Mouse (Mus musculus): ENCODE data around the gene RPS10-NUDT3. TPM values are rescaled to one million over a fixed set of nuclear protein-coding genes. Genes with fewer than 3 reads are reported as not detected.

The RPS10-NUDT3 gene
- not detected for total RNA-seq (2018; cell fraction: chromatin; rRNA removed)
- total RNA-seq (2018; cell fraction: cytosol; rRNA removed): under 1 TPM in 2 of 26 experiments, not detected in 24; 0.18 TPM
- not detected for total RNA-seq (2018; cell fraction: nucleus; rRNA removed)
- polyA plus RNA-seq (2018): not detected in 3 replicates

DNA sequence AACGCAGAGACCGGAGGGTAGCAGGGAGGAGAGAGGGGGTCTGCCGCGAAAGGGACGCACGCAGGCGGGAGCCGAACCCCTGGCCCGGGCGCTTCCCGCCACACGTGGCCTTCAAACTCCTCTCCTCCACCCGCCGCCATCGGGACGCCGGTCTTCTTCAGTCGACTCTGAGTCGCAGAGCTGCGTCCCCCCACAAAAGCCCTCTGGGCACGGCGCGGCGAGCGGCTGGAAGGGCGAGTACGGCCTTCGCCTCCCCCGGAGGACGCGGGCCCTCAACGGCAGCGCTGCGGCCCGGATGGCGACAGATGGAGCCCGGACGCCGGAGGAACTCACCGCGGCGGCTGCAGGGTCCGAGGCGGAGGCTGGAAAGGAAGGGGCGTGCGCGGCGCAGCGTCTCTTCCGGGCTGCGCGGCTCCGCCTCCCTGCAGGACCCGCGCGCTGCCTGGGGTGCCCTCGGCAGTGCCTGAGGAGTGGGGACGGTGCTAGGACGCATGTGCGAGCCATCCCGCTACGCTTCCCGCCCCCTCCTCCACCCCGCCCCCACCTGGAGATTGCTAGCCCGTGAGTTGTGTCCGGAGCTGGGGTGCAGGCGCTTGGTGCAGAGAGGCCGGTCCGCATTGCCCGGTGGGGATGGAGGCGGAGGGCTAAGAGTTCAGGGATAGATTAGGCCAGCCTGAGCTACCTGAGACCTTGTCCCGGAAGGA is at the start of gene RPS10-NUDT3:
RPS10-NUDT3 (minus strand) TSS at position 352 of the 704 bp plus-strand sequence.
- 1% methylated on average over 69 of the region's 72 CpGs for WGBS (ENCODE audit: missing documents)
- Histone ChIP-seq H3K36me3 (ENCODE audit: inconsistent target) (peaks cover 37% of the 10 kb centered on the region), H3K79me2 (ENCODE audit: inconsistent target) (peaks cover 33% of the 10 kb centered on the region), H3K4me3 (ENCODE audit: inconsistent target) (peak within 1 kb of the TSS; percentile 83), H3K27ac (peak within 1 kb of the TSS; percentile 46)

DNA sequence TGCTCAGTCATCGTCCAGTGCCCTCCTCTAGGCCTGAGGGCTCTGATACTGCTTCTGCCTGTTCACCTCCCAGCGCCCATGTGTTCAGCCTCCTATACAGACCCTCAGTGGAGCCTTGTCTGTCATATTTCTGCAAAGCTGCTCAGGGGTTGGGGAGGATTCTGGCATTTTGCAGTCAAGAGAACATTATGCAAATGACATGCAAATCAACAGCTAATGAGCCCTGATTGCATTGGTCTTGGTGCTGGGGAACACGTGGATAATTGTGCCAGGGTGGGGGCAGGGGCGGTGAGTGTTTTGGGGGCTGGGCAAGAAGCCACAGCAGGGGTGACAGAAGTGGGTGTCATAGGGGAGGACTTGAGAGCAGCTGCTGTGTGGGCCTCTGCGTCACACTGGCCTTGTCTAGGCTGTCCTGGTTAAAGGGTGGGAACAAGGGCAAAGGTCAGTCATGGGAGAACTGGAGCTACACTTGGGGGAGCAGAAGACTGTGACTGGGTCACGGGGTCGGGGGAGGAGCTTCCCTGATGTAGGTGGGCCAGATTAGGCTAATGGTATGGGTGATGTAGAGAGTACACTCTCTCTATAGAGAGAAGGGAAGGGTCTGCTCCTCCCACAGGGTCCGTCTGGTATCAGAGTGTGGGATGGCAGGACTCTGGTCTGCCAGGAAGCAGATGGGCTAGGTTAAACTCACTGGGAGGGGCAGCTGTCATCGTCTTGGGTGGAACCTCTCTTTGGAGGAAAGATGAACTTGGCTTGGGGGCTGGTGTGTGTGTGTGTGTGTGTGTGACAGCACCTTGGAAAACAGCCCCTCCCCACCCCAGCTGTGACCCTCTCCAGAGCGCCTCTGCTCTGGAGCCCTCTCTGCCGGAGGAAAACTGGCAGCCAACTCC is 44.1 kb upstream of the RPS10-NUDT3 start:
- H3K36me3 ChIP-seq (ENCODE audit: inconsistent target): no peaks in the 10 kb centered on the region
- no peak overlapping the region for H3K27ac ChIP-seq
- H3K79me2 ChIP-seq (ENCODE audit: inconsistent target): no peaks in the 10 kb centered on the region
- no peak overlapping the region for H3K4me3 ChIP-seq (ENCODE audit: inconsistent target)
- 75% methylated on average over 11 of the region's 11 CpGs for WGBS (ENCODE audit: missing documents)

DNA sequence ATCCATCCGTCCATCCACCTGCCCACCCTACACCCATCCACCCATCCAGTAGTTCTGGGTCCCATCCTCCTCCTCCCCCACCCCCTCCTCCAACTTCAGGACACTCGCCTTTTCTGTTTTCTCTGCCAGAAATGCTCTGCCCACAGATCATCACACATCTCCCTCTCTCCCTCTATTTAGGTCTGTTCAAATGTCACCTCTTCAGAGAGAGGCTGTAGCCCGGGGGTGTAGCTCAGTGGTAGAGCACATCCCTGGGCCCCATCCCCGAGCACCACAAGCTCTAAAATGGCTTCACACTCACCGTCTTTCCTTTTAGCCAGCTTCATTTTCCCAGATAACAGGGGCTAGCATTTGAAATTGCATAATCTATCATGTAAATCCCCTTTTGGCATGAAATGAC is 42.7 kb upstream of the RPS10-NUDT3 start:
- WGBS (ENCODE audit: missing documents): 90% methylated on average over 5 of the region's 5 CpGs

GRCm38 (mm10) chr17:27676270-27676669 is 41.2 kb upstream of the RPS10-NUDT3 start:
- WGBS (ENCODE audit: missing documents): 96% methylated on average over 7 of the region's 7 CpGs
- no peak overlapping the region for H3K27ac ChIP-seq
- no peaks in the 10 kb centered on the region for H3K36me3 ChIP-seq (ENCODE audit: inconsistent target)
- no peak overlapping the region for H3K4me3 ChIP-seq (ENCODE audit: inconsistent target)
- no peaks in the 10 kb centered on the region for H3K79me2 ChIP-seq (ENCODE audit: inconsistent target)

More for the DNA sequence above, 42.7 kb upstream of the RPS10-NUDT3 start:
- no peak overlapping the region for H3K4me3 ChIP-seq (ENCODE audit: inconsistent target)
- H3K27ac ChIP-seq: no peak overlapping the region
- no peaks in the 10 kb centered on the region for H3K36me3 ChIP-seq (ENCODE audit: inconsistent target)
- no peaks in the 10 kb centered on the region for H3K79me2 ChIP-seq (ENCODE audit: inconsistent target)

GRCm38 (mm10) chr17:27675453-27675852 is 40.4 kb upstream of the RPS10-NUDT3 start:
- WGBS (ENCODE audit: missing documents): 34% methylated on average over 6 of the region's 9 CpGs
- no peak overlapping the region for H3K27ac ChIP-seq
- no peak overlapping the region for H3K4me3 ChIP-seq (ENCODE audit: inconsistent target)
- no peaks in the 10 kb centered on the region for H3K36me3 ChIP-seq (ENCODE audit: inconsistent target)
- H3K79me2 ChIP-seq (ENCODE audit: inconsistent target): no peaks in the 10 kb centered on the region

GRCm38 (mm10) chr17:27673945-27674344 is 38.9 kb upstream of the RPS10-NUDT3 start:
- Histone ChIP-seq H3K36me3 (ENCODE audit: inconsistent target) (no peaks in the 10 kb centered on the region), H3K79me2 (ENCODE audit: inconsistent target) (no peaks in the 10 kb centered on the region), H3K27ac (no peak overlapping the region), H3K4me3 (ENCODE audit: inconsistent target) (no peak overlapping the region)
- 82% methylated on average over 7 of the region's 7 CpGs for WGBS (ENCODE audit: missing documents)

- H3K36me3 ChIP-seq (ENCODE audit: inconsistent target): no peaks in the 10 kb centered on the region
- no peaks in the 10 kb centered on the region for H3K79me2 ChIP-seq (ENCODE audit: inconsistent target)
- WGBS (ENCODE audit: missing documents): 73% methylated on average over 6 of the region's 6 CpGs
- no peak overlapping the region for H3K4me3 ChIP-seq (ENCODE audit: inconsistent target)
- H3K27ac ChIP-seq: no peak overlapping the region
Observed at GRCm38 (mm10) chr17:27671720-27672119, 36.7 kb upstream of the RPS10-NUDT3 start.

DNA sequence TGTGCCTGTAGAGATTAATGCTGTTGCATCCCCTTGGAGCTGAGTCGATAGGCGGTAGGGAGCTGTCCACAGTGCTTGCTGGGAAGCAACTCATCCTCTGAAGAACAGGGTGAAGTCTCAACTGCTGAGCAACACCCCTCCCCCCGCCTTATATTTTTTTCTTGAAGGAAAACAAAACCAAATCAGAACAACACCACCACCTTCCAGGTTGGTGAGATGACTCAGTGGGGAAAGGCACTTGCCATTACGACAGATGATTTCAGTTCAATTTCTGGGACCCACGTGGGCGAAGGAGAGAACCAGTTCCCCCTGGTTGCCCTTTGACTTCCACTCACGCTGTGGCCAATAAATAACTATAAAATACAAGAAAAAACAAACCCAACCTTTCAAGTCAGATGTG is 23.7 kb upstream of the RPS10-NUDT3 start:
- Histone ChIP-seq H3K36me3 (ENCODE audit: inconsistent target) (no peaks in the 10 kb centered on the region), H3K4me3 (ENCODE audit: inconsistent target) (no peak overlapping the region), H3K27ac (no peak overlapping the region), H3K79me2 (ENCODE audit: inconsistent target) (no peaks in the 10 kb centered on the region)
- 84% methylated on average over 7 of the region's 7 CpGs for WGBS (ENCODE audit: missing documents)

DNA sequence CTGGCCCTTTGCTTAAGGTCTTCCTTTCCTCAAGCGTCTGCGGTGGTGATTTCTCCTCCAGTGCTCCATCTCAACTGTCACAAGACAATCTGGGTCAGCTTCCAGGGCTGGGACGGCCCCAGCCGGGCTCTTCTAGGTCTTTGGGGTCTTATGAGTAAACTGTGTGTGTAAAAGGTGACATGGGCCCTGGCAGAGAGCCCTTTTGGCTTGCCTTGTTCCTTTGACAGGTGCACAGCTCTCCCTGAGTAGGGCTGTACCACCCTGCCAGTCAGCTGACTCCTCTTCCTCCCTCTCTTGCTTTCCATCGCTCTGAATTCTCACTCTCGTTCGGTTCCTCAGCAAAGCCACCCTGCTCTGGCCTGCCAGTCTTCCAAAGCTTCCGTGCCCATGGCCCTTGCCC is 22.1 kb upstream of the RPS10-NUDT3 start:
- H3K4me3 ChIP-seq (ENCODE audit: inconsistent target): no peak overlapping the region
- 63% methylated on average over 8 of the region's 8 CpGs for WGBS (ENCODE audit: missing documents)
- no peak overlapping the region for H3K27ac ChIP-seq
- no peaks in the 10 kb centered on the region for H3K36me3 ChIP-seq (ENCODE audit: inconsistent target)
- H3K79me2 ChIP-seq (ENCODE audit: inconsistent target): no peaks in the 10 kb centered on the region

DNA sequence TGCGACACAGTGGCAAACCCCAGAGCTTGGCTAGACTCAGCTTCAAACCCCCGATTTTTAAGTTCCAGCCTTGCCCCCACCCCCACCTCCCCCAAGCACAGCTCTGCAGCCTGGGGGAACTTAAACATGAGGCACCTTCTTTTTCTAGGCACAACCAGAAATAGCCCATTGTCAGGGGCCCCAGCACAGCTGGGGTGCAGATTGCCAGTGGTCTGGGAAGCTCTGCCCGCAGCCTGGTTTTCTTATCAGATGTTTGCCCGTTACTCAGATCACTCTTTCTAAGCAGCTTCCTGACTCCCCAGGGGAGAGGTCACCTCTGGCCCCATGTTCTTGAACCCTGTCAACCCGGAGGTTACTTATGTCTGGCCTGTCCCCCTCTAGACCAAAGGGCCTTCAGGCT is 21.4 kb upstream of the RPS10-NUDT3 start:
- no peaks in the 10 kb centered on the region for H3K79me2 ChIP-seq (ENCODE audit: inconsistent target)
- WGBS (ENCODE audit: missing documents): 6% methylated on average over 5 of the region's 5 CpGs
- H3K36me3 ChIP-seq (ENCODE audit: inconsistent target): no peaks in the 10 kb centered on the region
- H3K27ac ChIP-seq: no peak overlapping the region
- H3K4me3 ChIP-seq (ENCODE audit: inconsistent target): no peak overlapping the region

- Histone ChIP-seq H3K4me3 (ENCODE audit: inconsistent target) (no peak overlapping the region), H3K36me3 (ENCODE audit: inconsistent target) (no peaks in the 10 kb centered on the region), H3K27ac (no peak overlapping the region), H3K79me2 (ENCODE audit: inconsistent target) (no peaks in the 10 kb centered on the region)
- 2% methylated on average over 14 of the region's 14 CpGs for WGBS (ENCODE audit: missing documents)
Observed at GRCm38 (mm10) chr17:27656011-27656399, 21.0 kb upstream of the RPS10-NUDT3 start.

GRCm38 (mm10) chr17:27655089-27656010 is 20.3 kb upstream of the RPS10-NUDT3 start, which contains the start of gene Pacsin1:
TSS of gene Pacsin1 (plus strand) at chr17:27655509.
- no peaks in the 10 kb centered on the region for H3K79me2 ChIP-seq (ENCODE audit: inconsistent target)
- no peaks in the 10 kb centered on the region for H3K36me3 ChIP-seq (ENCODE audit: inconsistent target)
- WGBS (ENCODE audit: missing documents): 3% methylated on average over 58 of the region's 65 CpGs
- no peak within 1 kb of the TSS for H3K4me3 ChIP-seq (ENCODE audit: inconsistent target)
- no peak within 1 kb of the TSS for H3K27ac ChIP-seq

DNA sequence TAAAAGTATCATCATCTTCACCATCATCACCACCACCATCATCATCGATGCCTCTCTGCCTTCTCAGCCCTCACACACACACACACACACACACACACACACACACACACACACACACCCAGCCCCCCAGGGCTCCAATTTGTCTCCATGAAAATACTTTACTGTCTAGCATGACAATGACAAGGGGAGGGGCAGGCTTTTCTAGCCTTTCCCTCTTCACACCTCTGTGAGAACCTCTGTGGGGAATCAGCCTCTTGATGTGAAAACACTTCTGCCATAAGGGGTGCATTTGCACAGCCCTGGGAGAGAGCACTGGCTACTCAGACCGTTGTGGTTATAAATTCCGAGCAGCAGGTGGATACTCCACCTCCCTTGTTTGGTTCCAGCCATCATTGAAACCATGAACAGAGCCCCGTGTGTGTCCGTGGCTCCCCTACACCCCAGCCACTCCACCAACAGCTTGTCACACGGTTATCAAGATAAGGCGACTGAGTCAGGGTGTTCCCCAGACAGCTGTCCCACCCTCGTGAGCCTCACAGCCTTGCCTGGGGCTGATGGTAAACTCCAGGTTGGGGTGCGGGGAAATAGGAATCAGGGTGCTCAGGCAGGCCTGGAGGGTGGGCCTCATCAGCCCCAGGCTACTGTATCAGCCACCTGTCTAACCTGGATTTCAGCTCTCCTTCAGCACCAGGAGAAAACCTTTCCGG is 18.4 kb upstream of the RPS10-NUDT3 start:
- H3K36me3 ChIP-seq (ENCODE audit: inconsistent target): no peaks in the 10 kb centered on the region
- no peak overlapping the region for H3K4me3 ChIP-seq (ENCODE audit: inconsistent target)
- 84% methylated on average over 10 of the region's 10 CpGs for WGBS (ENCODE audit: missing documents)
- H3K79me2 ChIP-seq (ENCODE audit: inconsistent target): no peaks in the 10 kb centered on the region
- H3K27ac ChIP-seq: no peak overlapping the region
